Mouse (Mus musculus) MEL (cell line): ENCODE results near the gene Polr1b. TPM values are rescaled to one million over a fixed set of nuclear protein-coding genes. Genes with fewer than 3 reads are reported as not detected.

Experiments
- DNase-seq: peaks from one replicate; pipeline ENCODE4 v3.0.0; 2011; ENCODE audit warnings: low read depth, low spot score
- H3K27ac ChIP-seq: 2 replicates; pipeline ENCODE4 v1.5.1; 2012; ENCODE audit warnings: low read depth, mild to moderate bottlenecking, control low read depth, low read length, moderate library complexity; ENCODE audit not compliant: control insufficient read depth
- H3K27me3 ChIP-seq, 2 experiments: fragments of 150-350 bp in 1 of 2; sonication (generic) in 1 of 2; 2 replicates each; pipeline ENCODE4 v1.6.1; 2012; ENCODE audit warnings: low read length in 2 of 2, mild to moderate bottlenecking in 2 of 2, improper control_type of control experiment in 1 of 2, moderate library complexity in 1 of 2; ENCODE audit not compliant: insufficient read depth in 2 of 2, control insufficient read depth in 1 of 2
- H3K36me3 ChIP-seq, 2 experiments: 2 replicates each; pipeline ENCODE4 v1.6.1; 2012 to 2014; ENCODE audit warnings: low read length in 2 of 2, improper control_type of control experiment in 1 of 2, inconsistent platforms in 1 of 2, mild to moderate bottlenecking in 1 of 2; ENCODE audit not compliant: insufficient read depth in 2 of 2, control insufficient read depth in 1 of 2
- H3K4me1 ChIP-seq, 2 experiments: fragments of 150-350 bp in 1 of 2; sonication (generic) in 1 of 2; 2 replicates each; pipeline ENCODE4 v1.6.1; 2012; ENCODE audit warnings: low read length in 2 of 2, improper control_type of control experiment in 1 of 2, mild to moderate bottlenecking in 1 of 2; ENCODE audit not compliant: insufficient read depth in 2 of 2, control insufficient read depth in 1 of 2
- H3K4me3 ChIP-seq, 2 experiments: fragments of 150-350 bp in 1 of 2; sonication (generic) in 1 of 2; 2 replicates each; pipeline ENCODE4 v1.5.1; 2012; ENCODE audit warnings: low read depth in 2 of 2, low read length in 2 of 2, mild to moderate bottlenecking in 2 of 2, moderate library complexity in 2 of 2, control low read depth in 1 of 2, improper control_type of control experiment in 1 of 2; ENCODE audit not compliant: control insufficient read depth in 1 of 2, insufficient read depth in 1 of 2
- H3K79me2 ChIP-seq: 2 replicates; pipeline ENCODE4 v1.6.1; 2012; ENCODE audit warnings: mild to moderate bottlenecking, low read length, moderate library complexity; ENCODE audit not compliant: control insufficient read depth, poor library complexity, insufficient read depth
- H3K9ac ChIP-seq: 2 replicates; pipeline ENCODE4 v1.6.1; 2012; ENCODE audit warnings: low read depth, mild to moderate bottlenecking, control low read depth, low read length, moderate library complexity; ENCODE audit not compliant: control insufficient read depth, poor library complexity, severe bottlenecking
- H3K9me3 ChIP-seq: fragments of 150-350 bp; sonication (generic); replicated peaks from 2 replicates; pipeline ENCODE4 v1.6.1; 2012; ENCODE audit warnings: mild to moderate bottlenecking, low read length, improper control_type of control experiment, moderate library complexity; ENCODE audit not compliant: insufficient read depth
- CHD1 ChIP-seq: IDR thresholded peaks from 2 replicates; pipeline ENCODE4 v1.6.1; 2012; ENCODE audit warnings: low read depth, mild to moderate bottlenecking, inconsistent platforms, low read length, improper control_type of control experiment
- CHD2 ChIP-seq: IDR thresholded peaks from 2 replicates; pipeline ENCODE4 v1.6.1; 2011; ENCODE audit warnings: low read length, improper control_type of control experiment
- ELF1 ChIP-seq: IDR thresholded peaks from 2 replicates; pipeline ENCODE4 v1.6.1; 2014; ENCODE audit warnings: low read depth, mild to moderate bottlenecking, inconsistent platforms, low read length, improper control_type of control experiment, moderate library complexity
- ETS1 ChIP-seq: IDR thresholded peaks from 2 replicates; pipeline ENCODE4 v1.6.1; 2012; ENCODE audit warnings: low read depth, mild to moderate bottlenecking, inconsistent platforms, low read length, improper control_type of control experiment, moderate library complexity
- KAT2A ChIP-seq: conservative IDR thresholded peaks from 2 replicates; pipeline ENCODE4 v1.6.1; 2012; ENCODE audit warnings: low read depth, low read length, improper control_type of control experiment, inconsistent platforms
- MAFK ChIP-seq: IDR thresholded peaks from 2 replicates; pipeline ENCODE4 v1.6.1; 2011; ENCODE audit warnings: low read depth, mild to moderate bottlenecking, low read length, improper control_type of control experiment, borderline replicate concordance
- MAX ChIP-seq: IDR thresholded peaks from 2 replicates; pipeline ENCODE4 v1.6.1; 2011; ENCODE audit warnings: low read length, improper control_type of control experiment
- MYB ChIP-seq: IDR thresholded peaks from 2 replicates; pipeline ENCODE4 v1.6.1; 2011; ENCODE audit warnings: mild to moderate bottlenecking, low read depth, low read length, improper control_type of control experiment
- MYC ChIP-seq: IDR thresholded peaks from 2 replicates; pipeline ENCODE4 v1.6.1; 2011; ENCODE audit warnings: low read depth, mild to moderate bottlenecking, low read length, improper control_type of control experiment, moderate library complexity
- NRF1 ChIP-seq: IDR thresholded peaks from 2 replicates; pipeline ENCODE4 v1.6.1; 2014; ENCODE audit warnings: low read depth, mild to moderate bottlenecking, inconsistent platforms, low read length, improper control_type of control experiment, moderate library complexity; ENCODE audit not compliant: poor library complexity, insufficient read depth, severe bottlenecking
- POLR2A ChIP-seq, 2 experiments: IDR thresholded peaks; 2 replicates each; pipeline ENCODE4 v1.6.1; 2011 to 2012; ENCODE audit warnings: low read length in 2 of 2, mild to moderate bottlenecking in 2 of 2, control low read depth in 1 of 2, improper control_type of control experiment in 1 of 2, low read depth in 1 of 2, moderate library complexity in 1 of 2; ENCODE audit not compliant: control insufficient read depth in 1 of 2, insufficient read depth in 1 of 2, poor library complexity in 1 of 2
- POLR2AphosphoS5 ChIP-seq: IDR thresholded peaks from 2 replicates; pipeline ENCODE4 v1.6.1; 2012; ENCODE audit warnings: low read depth, borderline replicate concordance, mild to moderate bottlenecking, inconsistent platforms, low read length, moderate library complexity, mixed read lengths
- RAD21 ChIP-seq: IDR thresholded peaks from 2 replicates; pipeline ENCODE4 v1.6.1; 2011; ENCODE audit warnings: mild to moderate bottlenecking, low read depth, low read length, improper control_type of control experiment
- TAL1 ChIP-seq: IDR thresholded peaks from 2 replicates; pipeline ENCODE4 v1.6.1; 2012; ENCODE audit warnings: mild to moderate bottlenecking, inconsistent platforms, low read length, moderate library complexity, mixed read lengths
- TBP ChIP-seq: IDR thresholded peaks from 2 replicates; pipeline ENCODE4 v1.8.0; 2011; ENCODE audit warnings: low read depth, low read length, improper control_type of control experiment
- TCF12 ChIP-seq: IDR thresholded peaks from 2 replicates; pipeline ENCODE4 v1.6.1; 2014; ENCODE audit warnings: low read depth, mild to moderate bottlenecking, inconsistent platforms, low read length, improper control_type of control experiment, moderate library complexity
- USF2 ChIP-seq, 2 experiments: IDR thresholded peaks; 2 replicates each; pipeline ENCODE4 v1.6.1; 2011 to 2012; ENCODE audit warnings: improper control_type of control experiment in 2 of 2, low read length in 2 of 2, borderline replicate concordance in 1 of 2, inconsistent platforms in 1 of 2, low read depth in 1 of 2, mild to moderate bottlenecking in 1 of 2; ENCODE audit not compliant: insufficient read depth in 1 of 2
- ZMIZ1 ChIP-seq: IDR thresholded peaks from 2 replicates; pipeline ENCODE4 v1.6.1; 2012; ENCODE audit warnings: low read depth, mild to moderate bottlenecking, inconsistent platforms, low read length, improper control_type of control experiment, moderate library complexity
- ZNF384 ChIP-seq: IDR thresholded peaks from 2 replicates; pipeline ENCODE4 v1.6.1; 2012; ENCODE audit warnings: low read depth, mild to moderate bottlenecking, inconsistent platforms, low read length, improper control_type of control experiment
- polyA plus RNA-seq, 2 experiments: library from polyadenylated mRNA; stranded (reverse) in 1 of 2; unstranded in 1 of 2; fragments of >175 nt in 1 of 2; fragments of >200 nt in 1 of 2; gene quantifications; 2 replicates each; pipeline versions ENCODE4 v1.2.1 to v1.2.4; 2012; ENCODE audit warnings: low replicate concordance in 2 of 2, low read depth in 1 of 2; ENCODE audit not compliant: insufficient read length in 2 of 2, insufficient read depth in 1 of 2, missing spikeins in 1 of 2
- total RNA-seq: library from RNA; depleted of rRNA; stranded (reverse); fragments of 300-350 nt; gene quantifications from 2 replicates; pipeline ENCODE4 v1.2.3, GENCODE M21; 2012

Polr1b gene
- total and polyA plus RNA-seq, 3 experiments = 90.1 to 92.8 TPM; not detected in 1

- Histone ChIP-seq H3K27ac (no peak overlapping the region), H3K27me3 (no peaks in the 10 kb centered on the region), H3K4me3 (no peak overlapping the region), H3K4me1 (no peaks in the 10 kb centered on the region), H3K9me3 (no peaks in the 10 kb centered on the region), H3K79me2 (no peaks in the 10 kb centered on the region), H3K36me3 (no peaks in the 10 kb centered on the region), H3K9ac (no peak overlapping the region)
- DNase-seq = no peak
- no peak for TF ChIP-seq TCF12
- no peak for TF ChIP-seq POLR2A (IDR thresholded peaks at IDR 0.05; ENCODE audit: control insufficient read depth in 1 of 2, insufficient read depth in 1 of 2, low read depth in 1 of 2, low read length in 2 of 2, poor library complexity in 1 of 2)
- TF ChIP-seq CHD1 = no peak
- TF ChIP-seq ELF1 = no peak
- TF ChIP-seq TAL1 = no peak
- TF ChIP-seq RAD21 = no peak
- TF ChIP-seq MAX = no peak
- no peak for TF ChIP-seq MYC
- TF ChIP-seq CHD2 = no peak
- TF ChIP-seq POLR2AphosphoS5 = no peak
- no peak for TF ChIP-seq ZNF384
- no peak for TF ChIP-seq ETS1
- TF ChIP-seq TBP = no peak
- TF ChIP-seq NRF1 = no peak
- no peak for TF ChIP-seq USF2 (IDR thresholded peaks at IDR 0.05; ENCODE audit: borderline replicate concordance in 1 of 2, insufficient read depth in 1 of 2, low read depth in 1 of 2, low read length in 2 of 2)
- no peak for TF ChIP-seq ZMIZ1
These were observed 10.4 kb upstream of the Polr1b start for GRCm38 (mm10) chr2:129090370-129090769.

- H3K27ac ChIP-seq = no peak overlapping the region
- DNase-seq = no peak
- no peaks in the 10 kb centered on the region for H3K27me3 ChIP-seq
- no peak overlapping the region for H3K9ac ChIP-seq
- no peaks in the 10 kb centered on the region for H3K4me1 ChIP-seq
- H3K36me3 ChIP-seq = no peaks in the 10 kb centered on the region
- H3K79me2 ChIP-seq = no peaks in the 10 kb centered on the region
- no peak overlapping the region for H3K4me3 ChIP-seq
- no peaks in the 10 kb centered on the region for H3K9me3 ChIP-seq
- TF ChIP-seq ELF1 = no peak
- TF ChIP-seq KAT2A = no peak
- TF ChIP-seq MAFK = no peak
- no peak for TF ChIP-seq MYB
These were observed 8.0 kb upstream of the Polr1b start for GRCm38 (mm10) chr2:129092810-129093209.
